Mouse (Mus musculus): Measurements from ENCODE around the gene Clk2. TPM values are rescaled to one million over a fixed set of nuclear protein-coding genes. Genes with fewer than 3 reads are reported as not detected.

The Clk2 gene
- total RNA-seq, 2 experiments from 2014 or later = 23.3 to 23.6 TPM

GRCm38 (mm10) chr3:89183959-89184315, 19.3 kb downstream of the Clk2 start:
- intact Hi-C loops (cut with DNase I) = no loop called here
- no peak for DNase-seq

DNA sequence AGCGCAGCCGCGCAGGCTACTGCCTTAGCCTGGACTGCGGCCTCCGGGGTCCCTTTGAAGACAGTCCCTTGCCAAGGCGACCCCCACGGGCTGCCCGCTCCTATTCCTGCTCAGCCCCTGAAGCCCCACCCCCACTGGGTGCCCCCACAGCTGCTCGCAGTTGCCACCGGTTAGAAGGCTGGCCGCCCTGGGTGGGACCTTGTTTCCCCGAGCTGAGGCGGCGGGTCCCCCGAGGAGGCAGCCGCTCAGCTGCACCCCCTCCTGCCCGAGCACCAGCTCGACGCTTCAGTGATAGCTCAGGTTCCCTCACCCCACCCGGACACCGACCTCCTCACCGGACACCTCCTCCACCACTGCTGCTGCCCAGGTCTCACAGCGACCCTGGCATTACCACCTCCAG, 22.6 kb downstream of the Clk2 start:
- DNase-seq = no peak
- intact Hi-C loops (cut with DNase I) = no loop called here

DNA sequence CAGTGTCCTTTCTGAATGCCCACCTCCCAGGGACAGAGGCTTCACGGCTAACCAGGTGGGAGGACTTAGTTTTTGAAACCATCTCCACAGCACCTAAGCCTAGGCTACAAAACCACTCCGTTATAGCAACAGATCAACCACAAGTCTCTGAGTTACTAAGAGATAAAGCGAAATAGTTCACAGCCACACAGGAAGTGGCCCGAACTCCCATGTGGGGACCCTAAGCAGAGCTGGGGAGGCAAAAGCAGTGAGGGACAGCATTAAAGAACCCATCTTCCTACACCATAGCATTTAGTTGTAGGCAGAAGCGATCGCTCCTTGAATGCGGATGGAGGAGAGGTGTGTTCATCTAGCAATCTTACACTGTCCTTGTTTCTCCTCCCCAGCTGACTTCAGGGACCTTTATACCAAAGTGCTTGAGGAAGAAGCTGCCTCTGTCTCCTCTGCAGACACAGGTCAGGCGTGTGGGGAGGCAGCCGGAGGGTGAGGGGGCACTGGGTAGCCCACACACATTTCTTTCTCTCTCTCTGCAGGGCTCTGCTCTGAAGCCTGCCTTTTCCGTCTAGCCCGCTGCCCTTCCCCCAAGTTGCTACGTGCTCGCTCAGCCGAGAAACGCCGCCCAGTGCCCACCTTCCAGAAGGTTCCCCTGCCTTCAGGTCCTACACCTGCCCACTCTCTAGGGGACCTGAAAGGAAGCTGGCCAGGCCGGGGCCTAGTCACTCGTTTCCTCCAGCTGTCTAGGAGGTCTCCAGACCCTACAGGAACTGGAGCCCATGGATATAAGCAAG, 23.3 kb downstream of the Clk2 start:
- intact Hi-C loops (cut with DNase I) = no loop called here
- no peak for DNase-seq

DNA sequence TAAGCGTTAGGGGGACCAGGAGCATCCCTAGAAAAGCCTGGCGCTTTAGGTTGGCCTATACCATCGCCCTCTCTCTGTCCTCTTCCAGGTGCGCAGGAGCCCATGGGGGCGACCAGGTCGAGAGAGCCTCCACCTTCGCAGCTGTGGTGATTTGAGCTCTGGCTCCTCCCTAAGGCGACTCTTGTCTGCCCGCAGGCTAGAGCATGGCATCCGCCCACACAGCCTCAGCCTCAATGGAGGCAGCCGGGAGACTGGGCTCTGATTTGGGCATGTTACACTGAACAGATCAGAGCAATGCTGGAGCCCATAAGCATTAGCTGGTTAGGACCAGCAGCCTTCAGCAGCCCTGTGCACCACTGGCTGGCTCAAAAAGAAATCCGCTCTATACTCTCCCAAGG, 23.9 kb downstream of the Clk2 start:
- DNase-seq = no peak
- intact Hi-C loops (cut with DNase I) = no loop called here

DNA sequence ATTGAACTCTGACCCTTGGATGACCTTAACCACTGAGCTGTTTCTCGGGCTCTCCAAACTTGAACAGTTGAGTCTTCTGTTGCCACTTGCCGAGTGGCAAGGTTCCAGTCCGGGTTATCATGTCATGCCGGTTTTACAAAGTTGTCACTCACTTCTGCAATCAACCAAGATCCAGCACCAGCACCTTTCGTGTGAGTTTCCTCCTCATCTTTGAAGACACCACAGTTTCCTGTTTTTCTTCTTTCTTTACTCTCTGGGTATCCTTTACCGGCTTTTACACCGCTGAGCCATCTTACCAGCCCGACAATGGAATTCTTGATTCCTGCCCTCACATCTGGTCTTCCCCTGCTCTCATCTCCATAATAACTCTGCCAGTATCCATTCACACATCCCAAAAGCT, 25.8 kb downstream of the Clk2 start:
- intact Hi-C loops (cut with DNase I) = no loop called here
- no peak for DNase-seq

GRCm38 (mm10) chr3:89193351-89193750, 28.8 kb downstream of the Clk2 start:
- intact Hi-C loops (cut with DNase I) = no loop called here
- DNase-seq = no peak

- DNase-seq = no peak
- intact Hi-C loops (cut with DNase I) = no loop called here
These were observed 29.3 kb downstream of the Clk2 start for GRCm38 (mm10) chr3:89193853-89194252.

DNA sequence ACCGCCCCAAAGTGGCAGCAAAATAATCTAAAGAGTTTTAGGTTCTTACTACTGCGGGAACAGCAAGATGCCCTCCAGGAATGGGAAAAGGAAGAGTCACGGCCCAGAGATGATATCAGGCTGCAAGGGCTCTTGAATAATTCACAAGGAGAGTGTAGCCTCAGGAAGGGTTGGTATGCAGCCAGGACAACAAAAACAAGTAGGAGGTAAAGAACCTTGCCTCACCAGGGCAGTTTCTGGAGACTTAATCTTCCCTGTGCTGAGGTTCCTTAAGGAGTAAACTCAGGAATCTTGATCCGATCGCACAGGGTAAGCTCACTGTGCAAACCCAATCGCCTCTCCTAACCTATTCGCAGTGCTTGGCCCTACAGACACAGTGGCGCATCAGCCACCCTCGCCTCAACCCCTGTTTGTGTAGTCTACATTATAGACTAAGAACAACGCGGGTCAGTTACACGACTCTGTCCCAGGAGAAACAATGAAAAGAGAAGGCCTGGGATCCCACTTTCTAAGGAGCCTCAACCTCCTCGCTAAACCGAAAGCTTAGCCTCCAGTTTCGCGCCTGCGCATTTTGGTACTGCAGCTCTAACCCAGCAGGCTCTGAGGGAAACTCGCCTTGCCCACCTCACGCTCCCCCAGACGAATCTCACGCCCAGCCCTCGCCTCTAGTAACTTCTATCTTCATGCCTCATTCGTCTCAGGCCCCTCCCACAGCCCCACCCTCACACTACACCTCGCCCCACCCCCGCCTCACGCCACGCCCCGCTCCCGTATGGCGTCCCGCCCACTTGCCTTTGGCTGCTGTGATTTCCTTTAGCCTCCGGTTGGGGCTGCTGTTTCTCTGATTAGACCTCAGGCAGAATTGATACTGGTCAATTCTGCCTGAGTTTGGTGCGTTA, 31.6 kb downstream of the Clk2 start:
- peak; percentile 88 to 90 for DNase-seq
- intact Hi-C loops (cut with DNase I) = loop anchor here (2.0 kb wide), 1 partner anchor 21 kb away; no protein-coding TSS in a partner anchor

- intact Hi-C loops (cut with DNase I) = no loop called here
These were observed 35.2 kb downstream of the Clk2 start for GRCm38 (mm10) chr3:89199839-89200238.

GRCm38 (mm10) chr3:89202253-89203141, 37.9 kb downstream of the Clk2 start, which contains the start of gene Gba:
Gene Gba, plus strand, starts transcription at chr3:89202928.
- intact Hi-C loops (cut with DNase I) = no loop called here
- DNase-seq = peak; percentile 82 to 88

More at GRCm38 (mm10) chr3:89199839-89200238, 35.2 kb downstream of the Clk2 start:
- no peak for DNase-seq

GRCm38 (mm10) chr3:89203142-89203514, 38.5 kb downstream of the Clk2 start:
- DNase-seq = no peak
- intact Hi-C loops (cut with DNase I) = no loop called here

DNA sequence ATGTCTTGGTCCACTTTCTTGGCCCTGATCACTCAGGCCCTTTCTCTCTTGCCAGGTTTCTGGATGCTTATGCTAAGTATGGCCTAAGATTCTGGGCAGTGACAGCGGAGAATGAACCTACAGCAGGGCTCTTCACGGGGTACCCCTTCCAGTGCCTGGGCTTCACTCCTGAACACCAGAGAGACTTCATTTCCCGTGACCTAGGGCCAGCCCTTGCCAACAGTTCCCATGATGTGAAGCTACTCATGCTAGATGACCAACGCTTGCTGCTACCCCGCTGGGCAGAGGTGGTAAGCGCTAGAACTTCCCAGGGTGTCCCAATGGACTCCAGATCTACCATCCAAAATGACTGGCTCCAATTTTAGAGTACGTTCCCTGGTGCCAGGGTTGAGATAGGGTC, 41.5 kb downstream of the Clk2 start:
- DNase-seq = no peak

GRCm38 (mm10) chr3:89206695-89207094, 42.1 kb downstream of the Clk2 start:
- intact Hi-C loops (cut with DNase I) = no loop called here
- no peak for DNase-seq

More for the DNA sequence above, 41.5 kb downstream of the Clk2 start:
- intact Hi-C loops (cut with DNase I) = no loop called here

DNA sequence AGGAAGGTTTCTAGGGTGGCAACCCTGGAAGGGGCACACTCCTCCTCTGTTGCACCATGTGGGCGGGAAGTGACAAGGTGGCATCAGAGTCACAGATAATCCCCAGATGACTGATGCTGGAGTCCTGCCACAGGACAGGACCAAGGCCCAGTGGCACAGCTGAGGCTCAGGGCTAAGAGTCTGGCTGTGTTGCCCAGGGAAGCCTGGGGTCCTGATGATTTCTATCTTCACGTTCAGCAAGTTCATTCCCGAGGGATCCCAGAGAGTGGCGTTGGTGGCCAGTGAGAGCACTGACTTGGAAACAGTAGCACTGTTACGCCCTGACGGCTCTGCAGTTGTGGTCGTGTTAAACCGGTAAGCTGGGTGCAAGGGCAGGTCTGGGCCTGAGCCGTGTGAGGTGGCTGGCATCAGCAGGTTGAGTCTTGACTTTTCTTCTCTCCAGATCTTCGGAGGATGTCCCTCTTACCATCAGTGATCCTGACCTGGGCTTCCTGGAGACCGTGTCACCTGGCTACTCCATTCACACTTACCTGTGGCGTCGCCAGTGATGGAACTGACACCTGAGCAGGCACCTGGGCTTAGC, 43.6 kb downstream of the Clk2 start:
- no peak for DNase-seq
- intact Hi-C loops (cut with DNase I) = no loop called here

DNA sequence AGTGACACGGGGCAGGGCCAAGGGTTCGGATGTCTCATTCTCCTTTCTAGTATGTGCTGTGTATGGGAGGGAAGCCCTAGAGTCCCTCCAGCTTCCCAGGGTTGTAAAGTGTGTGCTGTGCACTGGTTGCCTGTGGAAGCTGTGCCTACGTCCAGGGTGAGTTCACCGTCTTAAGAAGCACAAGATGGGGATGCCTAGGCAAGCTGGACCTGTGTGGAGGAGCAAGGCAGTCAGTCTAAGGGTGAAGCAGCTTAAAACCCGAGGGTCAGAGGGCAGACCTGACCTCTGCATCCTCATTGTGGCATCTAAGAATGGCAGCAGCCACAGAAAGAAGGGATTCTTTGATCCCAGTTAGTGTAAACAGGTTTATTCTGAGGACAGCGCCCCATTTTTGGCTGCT, 44.1 kb downstream of the Clk2 start:
- intact Hi-C loops (cut with DNase I) = no loop called here
- no peak for DNase-seq

DNA sequence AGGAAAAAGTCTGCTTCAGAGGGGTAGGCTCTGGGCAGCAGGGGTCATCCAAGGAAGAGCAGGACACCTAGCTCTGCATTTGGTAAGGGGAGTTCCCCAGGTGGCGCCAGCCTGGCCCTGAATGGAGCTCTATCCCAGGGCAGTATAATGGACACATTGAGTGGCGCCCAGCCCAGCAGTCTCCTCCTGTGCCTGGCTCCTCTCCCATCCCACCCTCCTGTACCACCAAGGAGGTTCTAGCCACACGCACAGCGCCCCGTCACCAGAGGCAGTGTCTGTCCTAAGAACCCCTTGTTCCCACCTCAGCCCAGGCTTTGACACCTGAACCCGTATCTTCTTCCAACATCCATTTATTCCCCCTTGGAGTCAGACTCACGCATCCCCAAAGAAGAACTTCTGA, 45.1 kb downstream of the Clk2 start:
- intact Hi-C loops (cut with DNase I) = no loop called here
- no peak for DNase-seq

DNA sequence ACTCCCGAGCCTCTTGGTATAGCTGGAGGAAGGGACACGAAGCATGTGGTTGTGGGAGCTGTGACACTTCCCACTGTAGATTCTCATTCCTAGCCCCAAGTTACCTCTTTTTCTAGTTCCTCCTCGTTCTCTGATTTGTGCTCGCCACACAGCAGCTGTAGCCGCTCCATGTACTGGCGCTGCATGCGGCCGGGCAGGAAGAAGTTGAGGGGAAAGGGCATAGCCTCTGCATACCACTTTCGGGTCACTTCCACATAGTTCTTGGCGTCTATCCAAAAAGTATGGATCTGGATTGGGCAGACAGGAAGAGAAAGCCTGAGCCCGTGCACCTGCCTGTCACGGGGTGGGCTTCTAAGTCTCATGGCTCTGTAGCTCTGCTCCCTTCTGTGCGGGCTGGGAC, 45.6 kb downstream of the Clk2 start:
- intact Hi-C loops (cut with DNase I) = no loop called here
- DNase-seq = no peak

DNA sequence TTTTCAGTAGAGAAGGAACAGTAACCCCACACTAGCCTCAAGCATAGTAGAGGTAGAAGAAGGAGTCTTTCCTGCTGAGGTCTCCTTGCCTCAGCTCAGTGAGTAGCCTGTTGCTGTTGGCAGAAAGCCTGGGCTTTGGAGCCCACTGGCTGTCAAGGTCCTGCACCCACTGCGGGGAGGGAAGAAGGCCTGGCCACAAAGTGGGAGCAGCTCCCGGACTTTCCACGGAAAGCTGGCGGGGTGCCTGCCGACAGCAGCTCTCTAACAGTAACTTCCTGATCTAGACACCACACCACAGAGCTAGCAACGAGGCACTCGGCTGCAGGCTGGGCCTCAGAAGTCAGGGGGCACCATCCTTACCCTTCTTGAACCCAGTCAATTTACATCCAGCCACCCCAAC, 46.1 kb downstream of the Clk2 start:
- no peak for DNase-seq
- intact Hi-C loops (cut with DNase I) = no loop called here

GRCm38 (mm10) chr3:89213803-89214530, 49.4 kb downstream of the Clk2 start:
- DNase-seq = peak; percentile 94 to 96
- intact Hi-C loops (cut with DNase I) = loop anchor here (2.0 kb wide), 2 partner anchors 49 to 123 kb away; partner anchors contain the start of gene Clk2

All from heart, postnatal 14 days (tissue).